Mouse (Mus musculus) splenic B cell, adult 2 months (primary cell): ENCODE data around the gene Nabp2.

Experiments used
- DNase-seq: peaks from one replicate; pipeline ENCODE4 v3.0.0-alpha.2; 2011; ENCODE audit warnings: low read depth, low spot score
- H3K27me3 ChIP-seq: 2 replicates; pipeline ENCODE4 v1.6.1; 2012; ENCODE audit warnings: mild to moderate bottlenecking, low read length, moderate library complexity, mixed read lengths; ENCODE audit not compliant: control insufficient read depth, poor library complexity, insufficient read depth, severe bottlenecking
- H3K36me3 ChIP-seq: 2 replicates; pipeline ENCODE4 v1.6.1; 2012; ENCODE audit warnings: mild to moderate bottlenecking, low read length, moderate library complexity, mixed read lengths; ENCODE audit not compliant: control insufficient read depth, poor library complexity, insufficient read depth, severe bottlenecking

Gene Nabp2

GRCm38 (mm10) chr10:128382482-128382881 lies 28.8 kb downstream of the Nabp2 start:
- Histone ChIP-seq H3K36me3 (peaks cover 2% of the 10 kb centered on the region), H3K27me3 (no peaks in the 10 kb centered on the region)
- DNase-seq, result no peak

- DNase-seq, result peak; percentile 48
- no peaks in the 10 kb centered on the region for H3K27me3 ChIP-seq
- H3K36me3 ChIP-seq, result peaks cover 2% of the 10 kb centered on the region
Observed at GRCm38 (mm10) chr10:128380565-128380964, 30.7 kb downstream of the Nabp2 start.

- Histone ChIP-seq H3K36me3 (peaks cover 2% of the 10 kb centered on the region), H3K27me3 (no peaks in the 10 kb centered on the region)
- no peak for DNase-seq
Observed at GRCm38 (mm10) chr10:128379260-128379659, 32.0 kb downstream of the Nabp2 start.

- no peak for DNase-seq
- no peaks in the 10 kb centered on the region for H3K27me3 ChIP-seq
- H3K36me3 ChIP-seq, result peaks cover 2% of the 10 kb centered on the region
Observed at GRCm38 (mm10) chr10:128378462-128378861, 32.8 kb downstream of the Nabp2 start.

GRCm38 (mm10) chr10:128377940-128378448 lies 33.3 kb downstream of the Nabp2 start:
- DNase-seq, result no peak
- Histone ChIP-seq H3K36me3 (peaks cover 2% of the 10 kb centered on the region), H3K27me3 (no peaks in the 10 kb centered on the region)

GRCm38 (mm10) chr10:128377222-128377939 lies 33.9 kb downstream of the Nabp2 start:
- peaks cover 2% of the 10 kb centered on the region; the same call in 1 of the 2 replicates for H3K36me3 ChIP-seq
- DNase-seq, result no peak
- H3K27me3 ChIP-seq, result no peaks in the 10 kb centered on the region

- Histone ChIP-seq H3K36me3 (peaks cover 2% of the 10 kb centered on the region; the same call in 1 of the 2 replicates), H3K27me3 (no peaks in the 10 kb centered on the region)
- peak; percentile 89 for DNase-seq
Observed at GRCm38 (mm10) chr10:128376455-128377211, 34.7 kb downstream of the Nabp2 start, which contains the start of gene Ankrd52. Gene Ankrd52 (plus strand): TSS chr10:128377115.

- no peak for DNase-seq
- Histone ChIP-seq H3K27me3 (no peaks in the 10 kb centered on the region), H3K36me3 (0 out of 2 replicates have a peak, but pooled peaks cover 2% of the 10 kb centered on the region)
Observed at GRCm38 (mm10) chr10:128376099-128376454, 35.2 kb downstream of the Nabp2 start.

GRCm38 (mm10) chr10:128374393-128374792 lies 36.9 kb downstream of the Nabp2 start:
- H3K27me3 ChIP-seq, result no peaks in the 10 kb centered on the region

GRCm38 (mm10) chr10:128372989-128373748 lies 38.1 kb downstream of the Nabp2 start:
- H3K27me3 ChIP-seq, result no peaks in the 10 kb centered on the region
- H3K36me3 ChIP-seq, result no peaks in the 10 kb centered on the region
- no peak for DNase-seq

More at GRCm38 (mm10) chr10:128374393-128374792, 36.9 kb downstream of the Nabp2 start:
- H3K36me3 ChIP-seq, result no peaks in the 10 kb centered on the region
- peak; percentile 53 for DNase-seq

- no peak for DNase-seq
- Histone ChIP-seq H3K36me3 (no peaks in the 10 kb centered on the region), H3K27me3 (no peaks in the 10 kb centered on the region)
Observed at GRCm38 (mm10) chr10:128372142-128372541, 39.1 kb downstream of the Nabp2 start.

GRCm38 (mm10) chr10:128370601-128371000 lies 40.7 kb downstream of the Nabp2 start:
- no peak for DNase-seq
- Histone ChIP-seq H3K27me3 (no peaks in the 10 kb centered on the region), H3K36me3 (no peaks in the 10 kb centered on the region)

GRCm38 (mm10) chr10:128370021-128370420 lies 41.3 kb downstream of the Nabp2 start:
- no peaks in the 10 kb centered on the region for H3K36me3 ChIP-seq
- DNase-seq, result no peak
- no peaks in the 10 kb centered on the region for H3K27me3 ChIP-seq

- no peak for DNase-seq
- Histone ChIP-seq H3K27me3 (no peaks in the 10 kb centered on the region), H3K36me3 (no peaks in the 10 kb centered on the region)
Observed at GRCm38 (mm10) chr10:128369599-128369998, 41.7 kb downstream of the Nabp2 start.

- no peak for DNase-seq
- no peaks in the 10 kb centered on the region for H3K36me3 ChIP-seq
- H3K27me3 ChIP-seq, result no peaks in the 10 kb centered on the region
Observed at GRCm38 (mm10) chr10:128369218-128369543, 42.1 kb downstream of the Nabp2 start.
